Mouse (Mus musculus) left cerebral cortex, adult 18-20 months (tissue): ENCODE data around the gene Pgm5. TPM values are rescaled to one million over a fixed set of nuclear protein-coding genes. Genes with fewer than 3 reads are reported as not detected.

Source experiments
- DNase-seq, 2 experiments: peaks; one replicate each; pipeline ENCODE4 v3.0.0; 2021 to 2022; ENCODE audit warnings: low spot score in 2 of 2, mixed read lengths in 1 of 2
- total RNA-seq, 2 experiments: library from RNA; stranded (reverse); gene quantifications; 2 replicates each; pipeline ENCODE4 v1.2.3; 2021

Pgm5 gene
- total RNA-seq, 2 experiments from 2014 or later: 6.9 to 8.8 TPM

DNA sequence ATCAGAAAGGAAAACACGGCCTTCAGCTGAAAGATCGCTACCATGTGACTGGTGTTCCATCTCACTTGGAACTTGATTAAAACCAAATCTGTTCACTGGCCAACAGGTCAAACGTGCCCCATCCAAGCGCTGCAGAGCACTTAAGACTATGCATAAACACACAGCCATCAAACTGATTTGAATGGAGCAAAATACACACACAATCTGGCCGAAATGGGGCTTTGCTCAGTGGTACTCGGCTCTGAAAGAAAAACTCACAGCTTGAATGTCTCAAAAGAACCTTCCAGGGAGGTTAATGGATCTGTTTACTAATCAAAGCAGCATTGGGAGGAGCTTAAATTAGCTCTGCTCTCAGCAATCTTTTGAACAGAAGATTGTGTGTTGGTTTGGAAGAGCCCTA is 81.7 kb downstream of the Pgm5 start:
- DNase-seq: no peak

DNA sequence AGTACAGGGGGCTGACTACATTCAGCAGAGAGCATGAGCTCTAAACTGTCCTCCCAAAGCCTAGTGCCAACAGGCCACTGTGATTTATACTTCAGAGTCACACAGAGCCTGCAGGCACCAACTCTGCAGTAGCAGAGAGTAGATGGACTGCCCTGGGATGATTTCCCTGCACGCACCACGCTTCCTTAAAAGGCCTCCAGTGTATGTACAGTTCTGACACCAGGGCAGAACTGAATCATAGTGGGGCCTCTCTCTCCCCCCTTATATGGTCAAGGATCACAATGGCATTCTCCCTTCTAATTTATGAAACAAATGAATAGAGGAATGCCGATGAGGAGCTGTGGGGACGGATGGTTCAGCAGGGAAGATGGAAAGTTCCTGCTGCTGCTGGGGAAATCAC is 91.3 kb downstream of the Pgm5 start:
- DNase-seq: no peak

GRCm38 (mm10) chr19:24767401-24767800 is 94.3 kb downstream of the Pgm5 start:
- DNase-seq: no peak

DNA sequence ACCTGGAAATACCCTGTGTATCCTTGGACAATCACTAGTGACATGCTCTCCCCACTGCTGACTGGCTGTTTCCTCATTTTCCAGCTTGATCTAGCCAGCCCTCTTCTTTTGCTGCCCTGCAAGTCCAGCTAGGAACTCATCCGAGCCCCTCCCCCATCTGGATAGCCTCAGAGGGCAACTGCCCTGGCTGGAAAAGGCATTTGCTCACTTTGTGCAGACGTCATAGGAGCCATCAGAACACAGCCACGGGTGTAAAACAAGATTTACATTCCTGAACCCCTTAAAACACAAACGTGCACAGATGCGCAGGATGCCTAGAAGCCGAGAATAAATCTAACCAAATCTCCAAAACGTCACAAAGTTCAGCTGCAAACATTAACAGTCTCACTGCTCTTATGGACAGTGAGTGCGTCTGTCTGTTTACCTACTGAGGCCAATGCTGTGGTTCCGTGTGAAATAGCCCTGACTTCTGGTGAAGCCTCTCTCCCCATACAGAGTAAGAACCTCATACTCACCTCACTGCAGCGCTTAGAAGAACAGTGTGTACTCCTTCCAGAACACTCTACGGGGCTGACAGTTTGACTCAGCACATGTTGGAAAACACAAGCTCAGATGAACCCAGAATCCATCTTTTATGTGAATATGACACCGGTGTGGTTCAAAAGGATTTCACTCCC is 99.0 kb downstream of the Pgm5 start:
- DNase-seq: no peak

GRCm38 (mm10) chr19:24756627-24757026 is 105.0 kb downstream of the Pgm5 start:
- DNase-seq: no peak

GRCm38 (mm10) chr19:24754440-24754785 is 107.2 kb downstream of the Pgm5 start:
- no peak for DNase-seq

DNA sequence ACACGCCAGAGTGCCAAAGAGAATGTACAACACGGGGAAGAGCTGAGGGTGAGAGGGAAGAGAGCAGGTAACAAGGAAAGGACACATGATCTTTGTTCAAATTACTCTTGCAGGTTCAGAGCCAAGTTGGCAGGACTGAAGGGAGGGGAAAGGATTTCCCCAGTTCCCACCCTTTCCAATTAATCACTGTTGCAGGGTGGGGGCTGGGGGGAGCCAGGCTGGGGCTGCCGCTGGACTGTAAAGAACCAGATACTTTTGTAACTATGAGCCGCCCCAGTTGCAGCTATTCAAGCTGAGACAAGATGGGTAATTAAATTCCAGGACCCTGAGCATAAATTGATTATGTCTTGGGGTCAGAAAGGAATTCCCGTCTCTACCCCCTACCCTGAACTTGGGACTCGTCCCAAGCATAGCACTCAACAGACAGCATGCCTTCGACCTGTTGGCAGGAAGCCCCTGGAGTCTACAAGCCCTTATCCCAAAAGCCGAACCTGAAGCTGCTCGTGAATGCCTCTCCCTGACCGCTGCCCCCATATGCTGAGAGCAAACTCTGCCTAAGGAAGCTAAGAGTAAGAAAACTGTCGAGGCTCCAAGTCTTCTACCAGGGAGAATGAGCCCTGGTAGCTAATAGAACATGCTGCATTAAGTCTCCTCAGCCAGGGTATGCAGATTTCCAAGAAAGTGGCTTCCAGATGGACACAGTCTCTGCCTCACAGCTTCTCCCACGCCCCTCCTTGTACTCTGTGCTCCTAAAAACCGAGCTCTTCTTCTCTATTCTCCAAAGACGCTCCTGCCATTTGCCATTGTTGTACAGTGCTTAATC is 107.8 kb downstream of the Pgm5 start:
- DNase-seq: peak in 1 of 2 experiments; percentile 21

- no peak for DNase-seq
These were observed 108.6 kb downstream of the Pgm5 start for GRCm38 (mm10) chr19:24752873-24753538.

DNA sequence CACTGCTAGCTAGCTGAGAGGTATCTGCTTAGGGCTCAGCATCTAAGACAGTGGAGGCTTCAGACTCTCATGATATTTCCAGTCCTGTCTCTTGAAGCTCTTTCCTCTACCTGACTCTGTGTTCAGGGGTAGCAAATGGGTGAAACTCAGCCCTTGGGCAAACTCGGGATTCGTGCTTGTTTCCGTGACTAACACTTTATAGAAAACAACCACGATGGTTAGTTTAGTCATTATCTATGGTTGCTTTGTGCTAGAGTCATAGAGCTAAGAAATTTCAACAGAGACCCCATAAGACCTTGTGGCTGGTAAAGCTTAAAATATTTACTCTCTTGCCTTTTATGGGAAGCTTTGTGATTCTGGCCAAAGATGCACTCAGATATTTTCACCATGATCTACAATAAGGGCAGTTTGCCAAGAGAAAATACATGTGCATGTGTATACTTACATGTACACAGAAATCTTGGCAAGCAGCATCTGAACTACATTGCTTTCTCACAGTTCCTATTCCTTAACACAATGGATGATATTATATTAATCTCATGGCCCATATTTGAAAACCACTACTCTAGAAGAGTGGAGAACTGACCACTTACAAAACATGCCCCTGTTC is 115.3 kb downstream of the Pgm5 start:
- no peak for DNase-seq

DNA sequence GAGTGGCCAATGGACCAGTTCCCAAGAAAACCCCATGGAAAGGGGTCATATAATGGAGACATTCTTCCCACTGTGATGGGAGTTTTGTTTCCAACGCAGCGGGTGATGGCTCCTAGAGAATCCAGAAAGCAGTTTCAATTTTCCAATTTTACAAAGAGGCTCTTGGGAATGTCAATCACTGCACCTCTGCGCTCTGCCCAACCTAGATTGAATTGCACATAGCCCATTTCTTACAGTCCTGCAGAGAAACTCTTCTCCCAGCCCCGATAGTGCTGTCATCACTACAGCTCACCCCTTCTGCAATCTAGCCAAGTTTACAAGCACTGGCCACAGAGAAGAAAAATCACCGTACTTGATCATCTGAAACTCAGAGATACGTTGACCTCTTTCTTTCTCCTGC is 119.0 kb downstream of the Pgm5 start:
- DNase-seq: no peak

GRCm38 (mm10) chr19:24738786-24739185 is 122.9 kb downstream of the Pgm5 start:
- DNase-seq: no peak

GRCm38 (mm10) chr19:24738026-24738425 is 123.6 kb downstream of the Pgm5 start:
- no peak for DNase-seq

GRCm38 (mm10) chr19:24735484-24736128 is 126.0 kb downstream of the Pgm5 start:
- no peak for DNase-seq

- DNase-seq: no peak
These were observed 131.0 kb downstream of the Pgm5 start for GRCm38 (mm10) chr19:24730661-24731060.

DNA sequence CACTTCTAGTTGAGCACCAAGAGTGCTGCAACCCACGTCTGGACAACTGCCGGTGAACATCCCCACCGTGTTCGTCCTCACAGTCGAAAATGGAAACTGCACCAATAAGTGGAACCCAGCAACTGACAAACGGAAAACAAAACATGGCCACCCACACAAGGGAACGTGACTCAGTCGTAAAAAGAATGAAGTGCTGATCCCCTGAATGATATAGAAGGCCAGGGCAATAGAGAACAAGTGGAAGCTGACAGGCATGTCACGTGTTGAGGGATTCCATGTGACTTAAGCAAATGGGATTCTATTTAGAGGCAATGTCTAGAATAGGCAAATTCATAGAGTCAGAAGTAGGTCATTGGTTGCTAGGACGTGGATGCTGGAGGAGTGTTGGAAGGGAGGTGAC is 137.3 kb downstream of the Pgm5 start:
- peak in 1 of 2 experiments; percentile 28 for DNase-seq

DNA sequence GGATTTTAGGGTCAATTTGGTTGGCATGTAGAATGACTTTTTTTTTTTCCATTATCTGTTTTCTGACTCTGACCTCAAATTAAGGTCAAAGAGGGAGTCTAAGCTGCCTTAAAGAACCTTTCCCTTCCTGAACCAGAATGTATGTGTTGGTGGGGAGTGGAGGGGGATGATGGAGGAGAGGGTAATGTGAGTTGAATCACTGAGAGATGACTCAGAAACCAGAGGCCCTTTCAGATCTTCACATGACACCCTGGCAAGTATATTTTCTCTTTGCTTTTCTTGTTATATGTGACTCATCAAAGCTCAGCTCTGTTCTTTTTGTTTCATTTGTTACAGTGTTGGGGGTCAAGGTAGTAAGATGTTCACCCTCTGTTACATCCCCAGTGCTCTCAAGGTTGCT is 141.2 kb downstream of the Pgm5 start:
- no peak for DNase-seq

DNA sequence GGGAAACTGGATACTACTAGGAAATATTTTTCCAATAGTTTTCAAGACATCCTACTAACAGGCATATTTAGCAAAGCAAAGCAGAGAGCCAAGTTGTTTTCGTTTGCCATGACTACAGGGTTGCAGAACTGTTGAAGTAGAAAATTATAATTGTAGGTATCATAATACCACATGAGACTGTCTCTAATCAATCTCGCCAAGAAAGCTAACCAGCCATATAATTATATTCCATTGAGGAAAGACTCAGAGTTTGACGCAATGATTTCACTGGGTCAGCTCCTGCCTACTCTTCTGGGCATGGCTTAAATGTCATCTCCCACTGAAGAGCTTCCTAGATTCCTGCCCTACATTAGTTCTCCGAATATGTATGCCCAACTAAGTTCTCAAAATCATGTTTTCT is 142.2 kb downstream of the Pgm5 start:
- no peak for DNase-seq

DNA sequence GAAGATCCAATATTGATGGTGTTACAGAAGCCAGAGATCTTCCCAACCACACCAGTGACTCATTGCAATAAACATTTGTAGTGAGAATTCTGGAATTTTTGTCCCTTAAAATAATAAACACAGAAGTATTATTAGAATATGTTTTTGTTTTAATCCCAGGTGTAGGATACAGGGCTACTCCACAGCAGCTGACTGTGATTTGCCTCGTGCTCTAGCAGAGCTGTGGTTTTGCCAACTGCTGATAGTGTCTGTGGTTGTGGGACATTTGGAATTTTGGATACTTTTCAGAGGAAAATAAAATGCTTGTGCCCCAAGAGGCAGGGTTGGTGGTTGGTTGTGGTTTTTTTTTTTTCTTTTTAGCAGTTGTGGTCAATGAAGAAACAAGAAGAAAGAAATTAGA is 143.6 kb downstream of the Pgm5 start:
- DNase-seq: no peak

- DNase-seq: peak; percentile 10 to 26
These were observed 145.2 kb downstream of the Pgm5 start for GRCm38 (mm10) chr19:24716303-24717097.

DNA sequence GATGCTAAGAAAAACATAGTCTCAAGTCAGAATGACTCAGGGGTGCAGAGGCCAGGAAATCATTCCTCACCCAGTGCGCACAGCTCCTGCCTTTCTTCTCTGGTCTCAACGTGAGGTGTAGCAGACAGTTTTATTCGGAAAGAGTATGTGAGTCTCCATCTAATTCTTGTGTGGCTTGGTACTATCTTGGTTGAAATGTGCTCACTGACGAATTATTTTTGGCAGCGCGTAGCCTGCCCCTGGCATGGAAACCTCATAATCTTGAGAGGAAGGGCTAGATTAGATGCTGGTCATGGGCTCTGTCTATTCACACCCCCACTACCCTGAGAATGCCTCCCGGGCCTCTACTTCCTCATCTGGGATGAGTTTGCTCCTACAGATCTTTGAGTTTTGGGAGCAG is 153.6 kb downstream of the Pgm5 start:
- no peak for DNase-seq
